Mouse (Mus musculus) heart, embryonic 12.5 days (tissue): ENCODE measurements at regions not wholly inside any gene's neighbourhood (a gene's known extent, or its start where the extent isn't known, plus 50 kb on each side); places are given as distances from the start of the nearest gene placed in this dataset.
A peak's percentile ranks its signal among the peaks of the same experiment; 100 is the strongest.

Experiments used
- ATAC-seq: fragments of 200-750 bp; cut with Nextera tagmentation; 2 replicates; pipeline ENCODE4 v1.8.0; 2017; ENCODE audit warnings: moderate TSS enrichment, moderate library complexity; ENCODE audit not compliant: insufficient number of reproducible peaks, low FRiP score
- H3K27ac ChIP-seq: fragments of 300-500 bp; sonication (generic); 2 replicates; pipeline ENCODE4 v1.5.1; 2016; ENCODE audit warnings: mild to moderate bottlenecking, moderate library complexity; ENCODE audit not compliant: poor library complexity, severe bottlenecking
- H3K27me3 ChIP-seq: fragments of 300-500 bp; sonication (generic); replicated peaks from 2 replicates; pipeline ENCODE4 v1.6.1; 2016; ENCODE audit warnings: mild to moderate bottlenecking, moderate library complexity
- H3K36me3 ChIP-seq: fragments of 300-500 bp; sonication (generic); 2 replicates; pipeline ENCODE4 v1.6.1; 2016; ENCODE audit warnings: mild to moderate bottlenecking, moderate library complexity
- H3K4me1 ChIP-seq: fragments of 300-500 bp; sonication (generic); replicated peaks from 2 replicates; pipeline ENCODE4 v1.6.1; 2016; ENCODE audit warnings: mild to moderate bottlenecking
- H3K4me2 ChIP-seq: fragments of 300-500 bp; sonication (generic); 2 replicates; pipeline ENCODE4 v1.6.1; 2016; ENCODE audit warnings: mild to moderate bottlenecking, moderate library complexity
- H3K4me3 ChIP-seq: fragments of 300-500 bp; sonication (generic); 2 replicates; pipeline ENCODE4 v1.5.1; 2016; ENCODE audit warnings: mild to moderate bottlenecking
- H3K9ac ChIP-seq: fragments of 300-500 bp; sonication (generic); 2 replicates; pipeline ENCODE4 v1.6.1; 2016; ENCODE audit warnings: mild to moderate bottlenecking, moderate library complexity
- H3K9me3 ChIP-seq: fragments of 300-500 bp; sonication (generic); replicated peaks from 2 replicates; pipeline ENCODE4 v1.6.1; 2016; ENCODE audit warnings: mild to moderate bottlenecking, moderate library complexity
- WGBS: fragments of 180-500 bp; shearing (Covaris S2); methylation state at CpG from one replicate; pipeline ENCODE4 v1.1.7; 2016; 5-methylcytosine and 5-hydroxymethylcytosine counted together

GRCm38 (mm10) chr13:71550109-71550508 lies 413.4 kb downstream of the Irx1 start:
- Histone ChIP-seq H3K9me3 (no peaks in the 10 kb centered on the region), H3K36me3 (no peaks in the 10 kb centered on the region), H3K4me3 (no peak overlapping the region), H3K9ac (no peak overlapping the region), H3K4me1 (no peaks in the 10 kb centered on the region), H3K4me2 (no peak overlapping the region), H3K27ac (no peak overlapping the region), H3K27me3 (no peaks in the 10 kb centered on the region)
- WGBS: 26% methylated on average over 1 of the region's 1 CpGs
- no peak for ATAC-seq

DNA sequence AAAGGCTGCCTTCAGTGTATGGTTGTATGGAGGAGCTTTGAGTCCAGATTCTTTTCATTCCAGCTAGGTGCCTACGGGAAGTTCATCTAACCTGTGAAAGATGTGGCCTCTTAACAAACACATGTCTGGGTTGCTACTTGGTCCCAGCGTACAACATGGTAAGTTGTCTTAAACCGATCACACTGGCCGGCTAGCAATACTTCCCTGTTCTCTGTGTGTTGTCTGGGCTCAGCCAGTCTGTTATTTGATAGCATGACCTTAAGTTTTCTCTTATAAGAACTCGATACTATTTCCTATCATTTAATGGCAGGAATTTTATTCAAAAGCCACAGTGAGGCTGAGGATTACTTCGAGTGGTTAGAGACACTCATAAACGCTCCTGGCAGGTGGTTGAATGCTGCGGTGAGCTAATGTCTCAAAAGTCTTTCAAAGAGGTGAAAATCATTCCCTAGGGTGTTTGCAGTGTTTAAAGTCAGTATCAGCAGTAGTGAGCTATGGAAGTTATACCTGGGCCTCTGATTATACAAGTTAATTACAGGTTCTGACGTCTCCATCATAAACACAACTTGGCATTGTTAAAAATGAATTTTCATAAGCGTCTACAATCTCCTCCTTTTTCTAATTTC lies 414.2 kb downstream of the Irx1 start:
- 79% methylated on average over 10 of the region's 10 CpGs for whole genome bisulfite sequencing
- no peak overlapping the region for H3K4me3 ChIP-seq
- ATAC-seq: no peak
- H3K9me3 ChIP-seq: no peaks in the 10 kb centered on the region
- H3K36me3 ChIP-seq: no peaks in the 10 kb centered on the region
- no peak overlapping the region for H3K9ac ChIP-seq
- no peak overlapping the region for H3K27ac ChIP-seq
- H3K27me3 ChIP-seq: no peaks in the 10 kb centered on the region
- H3K4me1 ChIP-seq: no peaks in the 10 kb centered on the region
- H3K4me2 ChIP-seq: no peak overlapping the region

DNA sequence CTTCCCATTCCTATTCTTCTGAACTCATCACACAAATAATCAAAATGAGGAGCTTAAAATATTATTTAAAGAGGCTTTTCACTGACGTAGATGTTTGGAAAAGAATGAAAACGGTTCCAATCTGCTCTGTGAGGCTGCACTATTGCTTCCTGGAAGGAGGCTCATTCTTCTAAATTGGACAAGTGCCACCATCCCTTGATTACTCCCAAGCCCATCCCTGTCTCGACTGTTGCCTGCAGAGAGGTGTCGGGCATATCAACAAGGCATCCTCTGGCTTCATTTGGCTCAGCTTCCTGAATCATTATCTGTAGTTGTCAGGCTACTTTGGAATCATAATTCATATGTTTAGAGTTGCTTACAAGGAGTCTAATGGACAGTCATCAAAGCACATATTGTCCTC lies 425.3 kb downstream of the Irx1 start:
- Histone ChIP-seq H3K4me2 (no peak overlapping the region), H3K9me3 (no peaks in the 10 kb centered on the region), H3K36me3 (no peaks in the 10 kb centered on the region), H3K27me3 (0 out of 2 replicates have a peak, but pooled peaks cover 6% of the 10 kb centered on the region), H3K9ac (no peak overlapping the region), H3K4me3 (no peak overlapping the region), H3K27ac (no peak overlapping the region), H3K4me1 (0 out of 2 replicates have a peak, but pooled peaks cover 4% of the 10 kb centered on the region)
- WGBS: 53% methylated on average over 4 of the region's 4 CpGs
- ATAC-seq: no peak

GRCm38 (mm10) chr13:71532796-71533351 lies 430.6 kb downstream of the Irx1 start:
- Histone ChIP-seq H3K4me1 (peaks cover 6% of the 10 kb centered on the region), H3K4me2 (no peak overlapping the region), H3K36me3 (no peaks in the 10 kb centered on the region), H3K4me3 (no peak overlapping the region), H3K9me3 (no peaks in the 10 kb centered on the region), H3K27me3 (peaks cover 15% of the 10 kb centered on the region), H3K9ac (no peak overlapping the region), H3K27ac (no peak overlapping the region)
- ATAC-seq: no peak
- 60% methylated on average over 7 of the region's 7 CpGs for WGBS

DNA sequence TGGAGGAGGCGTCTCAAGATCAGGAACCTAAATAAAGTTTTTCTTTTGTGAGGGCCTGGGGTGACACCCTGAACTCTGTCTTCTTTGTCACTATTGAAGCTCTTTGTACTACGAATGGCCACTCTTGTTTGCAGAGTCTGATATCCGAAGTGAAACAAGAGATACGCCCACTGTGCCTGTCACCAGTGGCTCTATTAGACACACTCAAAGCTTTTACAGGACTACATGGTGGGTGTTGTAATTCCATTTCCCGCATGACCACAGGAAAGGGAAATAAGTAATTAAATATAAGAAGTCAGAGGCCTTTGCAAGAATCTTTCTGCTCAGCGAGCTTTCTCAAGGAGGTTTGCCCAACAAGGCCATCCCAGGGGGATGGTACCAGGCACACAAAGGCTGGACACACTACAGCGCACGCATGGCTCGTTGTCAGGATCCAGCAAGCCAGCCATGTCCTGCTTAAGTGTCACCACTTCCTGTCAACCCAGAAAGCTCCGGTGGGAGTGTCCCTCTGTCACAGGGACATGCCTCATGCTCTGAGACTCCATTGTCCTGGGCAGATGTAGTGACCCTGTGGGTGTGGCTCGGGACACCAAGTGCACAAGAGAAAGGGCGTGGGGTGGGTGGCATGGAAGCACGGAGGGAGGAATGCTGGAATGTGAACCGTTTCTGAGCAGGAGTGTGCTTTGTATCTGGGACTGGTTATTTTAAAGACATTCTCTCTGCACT lies 434.0 kb downstream of the Irx1 start:
- no peaks in the 10 kb centered on the region for H3K36me3 ChIP-seq
- WGBS: 55% methylated on average over 14 of the region's 14 CpGs
- no peaks in the 10 kb centered on the region for H3K9me3 ChIP-seq
- H3K9ac ChIP-seq: no peak overlapping the region
- ATAC-seq: no peak
- no peak overlapping the region for H3K27ac ChIP-seq
- H3K4me1 ChIP-seq: peaks cover 6% of the 10 kb centered on the region
- no peak overlapping the region for H3K4me3 ChIP-seq
- H3K27me3 ChIP-seq: peaks cover 18% of the 10 kb centered on the region
- no peak overlapping the region for H3K4me2 ChIP-seq

DNA sequence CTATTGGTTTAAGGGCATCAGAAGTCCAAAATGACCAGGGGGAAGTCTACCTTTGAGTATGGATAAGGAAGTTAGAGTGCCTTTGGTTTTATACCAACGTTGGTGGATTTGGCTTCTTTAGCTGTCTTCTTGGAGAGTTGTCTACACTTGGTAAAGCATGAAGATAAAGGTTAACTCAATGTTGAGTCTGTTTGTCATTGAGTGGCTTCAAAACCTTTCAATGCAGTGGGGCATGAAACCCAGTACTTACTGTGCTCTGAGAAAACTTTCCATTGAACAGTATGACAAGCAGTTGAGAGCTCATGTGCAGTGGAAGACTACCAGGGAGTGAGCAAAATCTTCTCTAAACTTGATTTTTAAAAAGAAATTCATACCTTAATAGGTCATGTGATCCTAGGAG lies 445.7 kb downstream of the Irx1 start:
- Histone ChIP-seq H3K27me3 (no peaks in the 10 kb centered on the region), H3K4me3 (no peak overlapping the region), H3K9ac (no peak overlapping the region), H3K36me3 (no peaks in the 10 kb centered on the region), H3K27ac (no peak overlapping the region), H3K4me2 (no peak overlapping the region), H3K9me3 (no peaks in the 10 kb centered on the region), H3K4me1 (0 out of 2 replicates have a peak, but pooled peaks cover 2% of the 10 kb centered on the region)
- ATAC-seq: no peak
- 71% methylated on average over 1 of the region's 1 CpGs for WGBS

GRCm38 (mm10) chr13:71513204-71513603 lies 450.3 kb downstream of the Irx1 start:
- Histone ChIP-seq H3K9me3 (no peaks in the 10 kb centered on the region), H3K9ac (no peak overlapping the region), H3K36me3 (no peaks in the 10 kb centered on the region), H3K4me2 (no peak overlapping the region), H3K27ac (no peak overlapping the region), H3K4me1 (0 out of 2 replicates have a peak, but pooled peaks cover 2% of the 10 kb centered on the region), H3K4me3 (no peak overlapping the region), H3K27me3 (no peaks in the 10 kb centered on the region)
- WGBS: 64% methylated on average over 6 of the region's 6 CpGs
- ATAC-seq: no peak

DNA sequence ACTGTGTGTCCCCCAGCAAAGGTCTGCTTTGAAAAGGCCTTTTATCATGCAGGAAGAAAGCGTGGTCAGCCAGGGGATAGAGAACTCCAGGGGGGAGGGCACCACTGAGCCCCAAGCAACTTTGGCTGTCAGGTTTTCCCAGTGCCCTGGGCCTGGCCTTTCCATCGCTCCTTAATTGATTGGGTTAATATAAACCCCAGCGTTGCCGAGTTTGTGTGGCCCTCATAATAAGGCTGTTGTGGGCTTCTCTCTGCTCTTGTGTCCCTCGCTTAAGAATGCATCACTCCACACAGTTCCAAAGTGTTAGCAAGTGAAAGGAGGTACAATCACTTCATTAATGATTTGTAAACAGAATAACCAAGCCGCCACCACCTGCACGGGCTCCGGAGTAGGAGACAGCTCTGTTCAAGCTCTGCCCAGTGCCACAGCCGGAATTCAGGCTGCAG lies 455.5 kb downstream of the Irx1 start:
- Histone ChIP-seq H3K4me3 (no peak overlapping the region), H3K4me2 (no peak overlapping the region), H3K27ac (no peak overlapping the region), H3K9ac (no peak overlapping the region), H3K4me1 (0 out of 2 replicates have a peak, but pooled peaks cover 9% of the 10 kb centered on the region), H3K36me3 (no peaks in the 10 kb centered on the region), H3K9me3 (no peaks in the 10 kb centered on the region), H3K27me3 (no peaks in the 10 kb centered on the region)
- 25% methylated on average over 9 of the region's 9 CpGs for WGBS
- no peak for ATAC-seq

DNA sequence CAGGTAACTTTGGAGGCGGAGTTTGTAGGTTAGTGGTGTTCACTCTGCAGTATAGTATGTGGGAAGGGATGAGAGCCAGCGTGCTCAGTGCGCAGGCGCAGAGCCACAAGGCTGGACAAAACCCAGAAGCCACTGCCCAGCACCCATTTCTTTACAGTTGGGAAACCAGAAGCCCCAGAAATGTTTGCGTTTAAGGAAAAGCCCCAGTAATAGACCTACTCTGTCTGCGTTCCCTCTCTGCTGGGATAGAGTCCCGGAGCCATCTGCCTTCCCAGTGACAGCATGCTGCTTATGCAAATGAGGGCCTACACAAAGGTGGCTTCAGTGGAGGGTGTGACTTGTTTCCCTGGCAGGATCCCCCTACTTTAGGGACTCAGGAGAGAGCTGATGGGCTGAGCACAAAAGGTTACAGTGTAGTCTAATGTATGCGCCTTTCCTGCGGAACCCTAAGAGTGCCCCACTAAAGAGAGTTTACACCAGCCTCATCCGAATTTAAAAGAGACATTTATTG lies 456.0 kb downstream of the Irx1 start:
- no peak for ATAC-seq
- no peaks in the 10 kb centered on the region for H3K36me3 ChIP-seq
- 0 out of 2 replicates have a peak overlapping the region, but pooled peaks have one; percentile 4 for H3K4me3 ChIP-seq
- H3K9me3 ChIP-seq: no peaks in the 10 kb centered on the region
- H3K4me1 ChIP-seq: 0 out of 2 replicates have a peak, but pooled peaks cover 9% of the 10 kb centered on the region
- no peaks in the 10 kb centered on the region for H3K27me3 ChIP-seq
- no peak overlapping the region for H3K9ac ChIP-seq
- WGBS: 16% methylated on average over 10 of the region's 10 CpGs
- peak overlapping the region; percentile 52 for H3K4me2 ChIP-seq
- no peak overlapping the region for H3K27ac ChIP-seq

GRCm38 (mm10) chr13:71506777-71507176 lies 456.7 kb downstream of the Irx1 start:
- no peak for ATAC-seq
- Histone ChIP-seq H3K4me3 (no peak overlapping the region), H3K36me3 (no peaks in the 10 kb centered on the region), H3K4me2 (peak overlapping the region; percentile 52), H3K4me1 (0 out of 2 replicates have a peak, but pooled peaks cover 9% of the 10 kb centered on the region), H3K27ac (no peak overlapping the region), H3K9me3 (no peaks in the 10 kb centered on the region), H3K27me3 (no peaks in the 10 kb centered on the region), H3K9ac (no peak overlapping the region)
- 24% methylated on average over 7 of the region's 7 CpGs for WGBS

- Histone ChIP-seq H3K9ac (no peak overlapping the region), H3K36me3 (no peaks in the 10 kb centered on the region), H3K27me3 (no peaks in the 10 kb centered on the region), H3K4me2 (no peak overlapping the region), H3K9me3 (no peaks in the 10 kb centered on the region), H3K4me1 (no peaks in the 10 kb centered on the region), H3K27ac (no peak overlapping the region), H3K4me3 (no peak overlapping the region)
- WGBS: 72% methylated on average over 6 of the region's 6 CpGs
- ATAC-seq: no peak
These were observed 473.8 kb downstream of the Irx1 start for GRCm38 (mm10) chr13:71489773-71490172.
